Mouse (Mus musculus) heart, adult 2 months (tissue): ENCODE results near the gene Zfp644.

Experiments used
- CTCF ChIP-seq: fragments of 200-600 bp; IDR thresholded peaks from 2 replicates; pipeline ENCODE4 v1.8.1; 2022; ENCODE audit warnings: antibody characterized with exemption, mild to moderate bottlenecking, moderate library complexity
- EP300 ChIP-seq: fragments of 200-500 bp; IDR thresholded peaks from 2 replicates; pipeline ENCODE4 v1.6.1; 2011; ENCODE audit warnings: low read depth, low read length, control low read depth; ENCODE audit not compliant: insufficient read depth
- POLR2A ChIP-seq: fragments of 200-500 bp; IDR thresholded peaks from 2 replicates; pipeline ENCODE4 v1.6.1; 2011; ENCODE audit warnings: mild to moderate bottlenecking, low read depth, low read length, control low read depth; ENCODE audit not compliant: insufficient read depth

DNA sequence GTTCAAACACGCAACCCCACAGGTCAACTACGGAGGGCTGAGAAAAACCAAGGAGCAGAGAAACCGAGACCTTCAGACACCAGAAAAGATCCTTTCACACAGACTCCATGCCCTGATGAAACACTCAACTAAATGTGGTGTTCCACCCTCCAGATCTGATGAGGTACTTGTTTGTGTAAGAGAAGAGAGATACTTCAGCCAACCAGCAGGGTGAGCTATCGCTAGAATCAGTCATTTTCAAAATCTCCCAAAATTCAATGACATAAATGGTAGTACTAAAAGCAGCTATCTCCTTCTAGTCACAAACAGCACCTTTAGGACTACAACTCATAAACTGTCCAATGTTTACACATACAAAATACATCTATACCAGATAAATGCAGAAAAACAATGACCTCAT, 4.1 kb downstream of the Zfp644 start:
- peak; percentile 72 for TF ChIP-seq CTCF
- TF ChIP-seq POLR2A = no peak
- no peak for TF ChIP-seq EP300
